Mouse (Mus musculus) C2C12 (cell line): ENCODE results near the gene 1110051M20Rik. TPM values are rescaled to one million over a fixed set of nuclear protein-coding genes. Genes with fewer than 3 reads are reported as not detected.

ENCODE experiments used
- H3K27me3 ChIP-seq: one replicate; pipeline ENCODE4 v1.6.1; 2011; ENCODE audit not compliant: control insufficient read depth, insufficient read depth, insufficient read length
- H3K36me3 ChIP-seq: one replicate; pipeline ENCODE4 v1.6.1; 2011; ENCODE audit not compliant: control insufficient read depth, insufficient read depth
- H3K4me3 ChIP-seq: one replicate; pipeline ENCODE4 v1.5.1; 2011; ENCODE audit warnings: mild to moderate bottlenecking, control low read depth; ENCODE audit not compliant: poor library complexity, insufficient read depth, severe bottlenecking
- H3K79me2 ChIP-seq: one replicate; pipeline ENCODE4 v1.6.1; 2011; ENCODE audit not compliant: control insufficient read depth, insufficient read depth
- H3K79me3 ChIP-seq: one replicate; pipeline ENCODE4 v1.6.1; 2011; ENCODE audit warnings: low read depth, control low read depth
- H3ac ChIP-seq: one replicate; pipeline ENCODE3; 2011; ENCODE audit warnings: low read depth; ENCODE audit not compliant: control insufficient read depth, insufficient read length
- CEBPB ChIP-seq: IDR thresholded peaks from one replicate; pipeline ENCODE4 v1.6.1; 2011; ENCODE audit warnings: low read depth, mild to moderate bottlenecking, control low read depth, moderate library complexity
- CTCF ChIP-seq: IDR thresholded peaks from one replicate; pipeline ENCODE4 v1.5.1; 2011; ENCODE audit not compliant: control insufficient read depth, insufficient read depth, insufficient read length
- FOSL1 ChIP-seq: IDR thresholded peaks from one replicate; pipeline ENCODE4 v1.8.0; 2011; ENCODE audit warnings: mild to moderate bottlenecking, low read length; ENCODE audit not compliant: poor library complexity, insufficient read depth, severe bottlenecking
- MAX ChIP-seq: IDR thresholded peaks from one replicate; pipeline ENCODE4 v1.6.1; 2011; ENCODE audit warnings: mild to moderate bottlenecking, control low read depth
- MYOD1 ChIP-seq: IDR thresholded peaks from one replicate; pipeline ENCODE4 v1.6.1; 2011; ENCODE audit warnings: low read depth; ENCODE audit not compliant: control insufficient read depth, insufficient read length
- MYOG ChIP-seq: IDR thresholded peaks from one replicate; pipeline ENCODE4 v1.6.1; 2011; ENCODE audit not compliant: control insufficient read depth, insufficient read length; ENCODE audit errors: extremely low read depth
- USF1 ChIP-seq: IDR thresholded peaks from one replicate; pipeline ENCODE4 v1.6.1; 2011; ENCODE audit warnings: low read depth, mild to moderate bottlenecking, control low read depth, moderate library complexity
- microRNA-seq: library from miRNA; unstranded; fragments of <30 nt; microRNA quantifications from one replicate; pipeline ENCODE4, GENCODE M21; 2019; ENCODE audit warnings: borderline microRNAs expressed
- polyA plus RNA-seq: library from polyadenylated mRNA; unstranded; fragments of >200 nt; fragmentation: generic; extraction: Trizol; gene quantifications from one replicate; pipeline ENCODE4 v1.2.1, GENCODE M21; 2012; ENCODE audit warnings: missing spikeins

The 1110051M20Rik gene
- polyA plus RNA-seq, 1 experiment, result 27.5 TPM

GRCm38 (mm10) chr2:91229735-91230134 lies 214.8 kb downstream of the 1110051M20Rik start:
- no peaks in the 10 kb centered on the region for H3K79me3 ChIP-seq
- no peak overlapping the region for H3K4me3 ChIP-seq
- TF ChIP-seq MYOG, result no peak
- TF ChIP-seq CTCF, result no peak
- TF ChIP-seq MAX, result no peak
- TF ChIP-seq FOSL1, result no peak
- TF ChIP-seq USF1, result no peak
- no peak for TF ChIP-seq CEBPB
- TF ChIP-seq MYOD1, result no peak
- no peak overlapping the region for H3ac ChIP-seq
- no peaks in the 10 kb centered on the region for H3K27me3 ChIP-seq
- no peaks in the 10 kb centered on the region for H3K36me3 ChIP-seq
- no peaks in the 10 kb centered on the region for H3K79me2 ChIP-seq

Small RNAs within 50 kb of the gene (microRNA-seq; reads per million reads assigned to microRNA genes)
- gene Gm22071, result not detected

Other genes starting within 250 kb of the 1110051M20Rik start
- 0.21 TPM for gene Nr1h3, start 241.9 kb downstream of the 1110051M20Rik start, polyA plus RNA-seq
- 11.3 TPM for gene Acp2, start 241.8 kb downstream of the 1110051M20Rik start, polyA plus RNA-seq
- gene Ddb2, start 207.7 kb downstream of the 1110051M20Rik start, polyA plus RNA-seq, result 1.2 TPM
- 19.0 TPM for gene Pacsin3, start 188.8 kb downstream of the 1110051M20Rik start, polyA plus RNA-seq
- 67.5 TPM for gene Arfgap2, start 179.7 kb downstream of the 1110051M20Rik start, polyA plus RNA-seq
- 5.6 TPM for gene Lrp4, start 12.8 kb upstream of the 1110051M20Rik start, polyA plus RNA-seq
- gene Ckap5, start 82.1 kb upstream of the 1110051M20Rik start, polyA plus RNA-seq, result 13.9 TPM
- 0.04 TPM for gene F2, start 191.7 kb upstream of the 1110051M20Rik start, polyA plus RNA-seq
- gene Zfp408, start 205.1 kb upstream of the 1110051M20Rik start, polyA plus RNA-seq, result 7.4 TPM
- gene Arhgap1, start 205.2 kb upstream of the 1110051M20Rik start, polyA plus RNA-seq, result 71.7 TPM